Mouse (Mus musculus): Measurements from ENCODE around the gene Cdkal1. TPM values are rescaled to one million over a fixed set of nuclear protein-coding genes. Genes with fewer than 3 reads are reported as not detected.

The Cdkal1 gene
- total RNA-seq, 2 experiments from 2014 or later: 27.4 to 29.2 TPM

- no peak for DNase-seq
Measured at GRCm38 (mm10) chr13:29723150-29723549, 132.3 kb downstream of the Cdkal1 start.

GRCm38 (mm10) chr13:29721206-29721605 is 134.3 kb downstream of the Cdkal1 start:
- DNase-seq: no peak
- intact Hi-C loops (cut with DNase I): no loop called here

More at GRCm38 (mm10) chr13:29723150-29723549, 132.3 kb downstream of the Cdkal1 start:
- intact Hi-C loops (cut with DNase I): no loop called here

- intact Hi-C loops (cut with DNase I): no loop called here
- no peak for DNase-seq
Measured at GRCm38 (mm10) chr13:29716550-29716949, 138.9 kb downstream of the Cdkal1 start.

GRCm38 (mm10) chr13:29715241-29715841 is 140.1 kb downstream of the Cdkal1 start:
- intact Hi-C loops (cut with DNase I): no loop called here
- DNase-seq: no peak

- no peak for DNase-seq
Measured at GRCm38 (mm10) chr13:29707620-29708019, 147.9 kb downstream of the Cdkal1 start.

GRCm38 (mm10) chr13:29701400-29701799 is 154.1 kb downstream of the Cdkal1 start:
- no peak for DNase-seq
- intact Hi-C loops (cut with DNase I): no loop called here

More at GRCm38 (mm10) chr13:29707620-29708019, 147.9 kb downstream of the Cdkal1 start:
- intact Hi-C loops (cut with DNase I): no loop called here

- no peak for DNase-seq
- intact Hi-C loops (cut with DNase I): no loop called here
Measured at GRCm38 (mm10) chr13:29699896-29700295, 155.6 kb downstream of the Cdkal1 start.

GRCm38 (mm10) chr13:29698307-29698985 is 157.0 kb downstream of the Cdkal1 start:
- intact Hi-C loops (cut with DNase I): no loop called here
- DNase-seq: no peak

GRCm38 (mm10) chr13:29697230-29697629 is 158.2 kb downstream of the Cdkal1 start:
- no peak for DNase-seq
- intact Hi-C loops (cut with DNase I): no loop called here

- DNase-seq: no peak
- intact Hi-C loops (cut with DNase I): no loop called here
Measured at GRCm38 (mm10) chr13:29690734-29691133, 164.7 kb downstream of the Cdkal1 start.

GRCm38 (mm10) chr13:29688851-29689250 is 166.6 kb downstream of the Cdkal1 start:
- intact Hi-C loops (cut with DNase I): no loop called here
- no peak for DNase-seq

- no peak for DNase-seq
- intact Hi-C loops (cut with DNase I): no loop called here
Measured at GRCm38 (mm10) chr13:29687872-29688271, 167.6 kb downstream of the Cdkal1 start.

- intact Hi-C loops (cut with DNase I): no loop called here
- DNase-seq: no peak
Measured at GRCm38 (mm10) chr13:29679479-29680186, 175.8 kb downstream of the Cdkal1 start.

- no peak for DNase-seq
- intact Hi-C loops (cut with DNase I): no loop called here
Measured at GRCm38 (mm10) chr13:29677559-29677958, 177.9 kb downstream of the Cdkal1 start.

- intact Hi-C loops (cut with DNase I): no loop called here
- DNase-seq: no peak
Measured at GRCm38 (mm10) chr13:29670626-29671025, 184.8 kb downstream of the Cdkal1 start.

GRCm38 (mm10) chr13:29663908-29664307 is 191.6 kb downstream of the Cdkal1 start:
- intact Hi-C loops (cut with DNase I): no loop called here

GRCm38 (mm10) chr13:29655841-29656365 is 199.6 kb downstream of the Cdkal1 start:
- intact Hi-C loops (cut with DNase I): no loop called here
- no peak for DNase-seq

More at GRCm38 (mm10) chr13:29663908-29664307, 191.6 kb downstream of the Cdkal1 start:
- DNase-seq: no peak

GRCm38 (mm10) chr13:29653407-29653806 is 202.1 kb downstream of the Cdkal1 start:
- intact Hi-C loops (cut with DNase I): no loop called here
- no peak for DNase-seq

GRCm38 (mm10) chr13:29652791-29653190 is 202.7 kb downstream of the Cdkal1 start:
- intact Hi-C loops (cut with DNase I): no loop called here
- peak; percentile 19 to 24 for DNase-seq

- DNase-seq: no peak
- intact Hi-C loops (cut with DNase I): no loop called here
Measured at GRCm38 (mm10) chr13:29650576-29651236, 204.8 kb downstream of the Cdkal1 start.

GRCm38 (mm10) chr13:29649593-29649992 is 205.9 kb downstream of the Cdkal1 start:
- intact Hi-C loops (cut with DNase I): no loop called here

More at GRCm38 (mm10) chr13:29649593-29649992, 205.9 kb downstream of the Cdkal1 start:
- DNase-seq: no peak
